Mouse (Mus musculus): ENCODE measurements at regions not wholly inside any gene's neighbourhood (a gene's known extent, or its start where the extent isn't known, plus 50 kb on each side); places are given as distances from the start of the nearest gene placed in this dataset.

GRCm38 (mm10) chr3:37838896-37839295 is 114.6 kb upstream of the Gm5148 start:
- H3K27ac ChIP-seq (ENCODE audit: control insufficient read depth, low read depth, low read length), result no peak overlapping the region
- no peaks in the 10 kb centered on the region for H3K9me3 ChIP-seq (replicated peaks; ENCODE audit: insufficient read depth, low read length)
- TF ChIP-seq MAZ (IDR thresholded peaks at IDR 0.05; ENCODE audit: low read depth, low read length) (no peak), KAT2A (conservative IDR thresholded peaks at IDR 0.05; ENCODE audit: low read depth, low read length) (no peak), ETS1 (IDR thresholded peaks at IDR 0.05; ENCODE audit: low read depth, low read length) (no peak), POLR2AphosphoS5 (IDR thresholded peaks at IDR 0.05; ENCODE audit: borderline replicate concordance, low read depth, low read length) (no peak), NELFE (IDR thresholded peaks at IDR 0.05; ENCODE audit: low read depth, low read length) (no peak), CHD1 (IDR thresholded peaks at IDR 0.05; ENCODE audit: low read depth, low read length) (no peak), JUND (IDR thresholded peaks at IDR 0.05; ENCODE audit: low read depth, low read length) (no peak), POLR2AphosphoS2 (IDR thresholded peaks at IDR 0.05; ENCODE audit: low read length) (no peak), SIN3A (IDR thresholded peaks at IDR 0.05; ENCODE audit: low read length) (no peak), TCF12 (IDR thresholded peaks at IDR 0.05; ENCODE audit: low read depth, low read length) (no peak), ZKSCAN1 (IDR thresholded peaks at IDR 0.05; ENCODE audit: low read depth, low read length) (no peak), MYB (IDR thresholded peaks at IDR 0.05; ENCODE audit: low read depth, low read length) (no peak), USF2 (IDR thresholded peaks at IDR 0.05; ENCODE audit: borderline replicate concordance in 1 of 2, insufficient read depth in 1 of 2, low read depth in 1 of 2, low read length in 2 of 2) (no peak), NRF1 (IDR thresholded peaks at IDR 0.05; ENCODE audit: insufficient read depth, low read depth, low read length, poor library complexity, severe bottlenecking) (no peak), HCFC1 (IDR thresholded peaks at IDR 0.05; ENCODE audit: low read depth, low read length) (no peak), CTCF (IDR thresholded peaks at IDR 0.05 in 2 of 3, conservative IDR thresholded peaks at IDR 0.05 in 1 of 3; ENCODE audit: control insufficient read depth in 1 of 3, insufficient read depth in 1 of 3, low read depth in 2 of 3, low read length in 3 of 3, poor library complexity in 1 of 3, severe bottlenecking in 1 of 3) (no peak), UBTF (IDR thresholded peaks at IDR 0.05; ENCODE audit: borderline replicate concordance, insufficient read depth, low read depth, low read length) (no peak), MEF2A (IDR thresholded peaks at IDR 0.05; ENCODE audit: extremely low read depth, insufficient replicate concordance, low read depth, low read length, poor library complexity, severe bottlenecking) (no peak)
- H3K9ac ChIP-seq (ENCODE audit: control insufficient read depth, low read depth, low read length, poor library complexity, severe bottlenecking), result no peak overlapping the region
- no peaks in the 10 kb centered on the region for H3K27me3 ChIP-seq (ENCODE audit: control insufficient read depth in 1 of 2, insufficient read depth in 2 of 2, low read length in 2 of 2)
- no peaks in the 10 kb centered on the region; a peak in 1 of 4 replicates for H3K36me3 ChIP-seq (ENCODE audit: control insufficient read depth in 1 of 2, insufficient read depth in 2 of 2, low read length in 2 of 2)
- H3K4me3 ChIP-seq (ENCODE audit: control insufficient read depth in 1 of 2, insufficient read depth in 1 of 2, low read depth in 2 of 2, low read length in 2 of 2), result no peak overlapping the region
- no peak for DNase-seq (ENCODE audit: low read depth, low spot score)
- H3K4me1 ChIP-seq (ENCODE audit: control insufficient read depth in 1 of 2, insufficient read depth in 2 of 2, low read length in 2 of 2), result 0 out of 4 replicates have a peak, but pooled peaks cover 0 to 2% of the 10 kb centered on the region in 2 experiments
- no peaks in the 10 kb centered on the region for H3K79me2 ChIP-seq (ENCODE audit: control insufficient read depth, insufficient read depth, low read length, poor library complexity)

GRCm38 (mm10) chr3:37836749-37837148 is 112.5 kb upstream of the Gm5148 start:
- no peak for TF ChIP-seq MYC (IDR thresholded peaks at IDR 0.05; ENCODE audit: low read depth, low read length)
- no peak for TF ChIP-seq SIN3A (IDR thresholded peaks at IDR 0.05; ENCODE audit: low read length)
- no peak for TF ChIP-seq NELFE (IDR thresholded peaks at IDR 0.05; ENCODE audit: low read depth, low read length)
- no peak for TF ChIP-seq UBTF (IDR thresholded peaks at IDR 0.05; ENCODE audit: borderline replicate concordance, insufficient read depth, low read depth, low read length)
- TF ChIP-seq CHD2 (IDR thresholded peaks at IDR 0.05; ENCODE audit: low read length), result no peak
- TF ChIP-seq MXI1 (IDR thresholded peaks at IDR 0.05; ENCODE audit: low read depth, low read length), result no peak
- TF ChIP-seq GABPA (IDR thresholded peaks at IDR 0.05; ENCODE audit: low read depth, low read length), result no peak
- TF ChIP-seq ETS1 (IDR thresholded peaks at IDR 0.05; ENCODE audit: low read depth, low read length), result no peak
- no peak for TF ChIP-seq MEF2A (IDR thresholded peaks at IDR 0.05; ENCODE audit: extremely low read depth, insufficient replicate concordance, low read depth, low read length, poor library complexity, severe bottlenecking)
- TF ChIP-seq GATA1 (IDR thresholded peaks at IDR 0.05; ENCODE audit: low read depth, low read length), result no peak
- TF ChIP-seq E2F4 (IDR thresholded peaks at IDR 0.05; ENCODE audit: borderline replicate concordance, low read depth, low read length), result no peak
- TF ChIP-seq USF1 (IDR thresholded peaks at IDR 0.05; ENCODE audit: low read depth, low read length), result no peak
- TF ChIP-seq MAFK (IDR thresholded peaks at IDR 0.05; ENCODE audit: borderline replicate concordance, low read depth, low read length), result no peak
- TF ChIP-seq POLR2AphosphoS5 (IDR thresholded peaks at IDR 0.05; ENCODE audit: borderline replicate concordance, low read depth, low read length), result no peak
- no peak for TF ChIP-seq TCF12 (IDR thresholded peaks at IDR 0.05; ENCODE audit: low read depth, low read length)
- TF ChIP-seq ZKSCAN1 (IDR thresholded peaks at IDR 0.05; ENCODE audit: low read depth, low read length), result no peak
- no peak for TF ChIP-seq CHD1 (IDR thresholded peaks at IDR 0.05; ENCODE audit: low read depth, low read length)
- TF ChIP-seq TAL1 (IDR thresholded peaks at IDR 0.05; ENCODE audit: low read length), result no peak
- no peaks in the 10 kb centered on the region for H3K79me2 ChIP-seq (ENCODE audit: control insufficient read depth, insufficient read depth, low read length, poor library complexity)
- H3K9me3 ChIP-seq (replicated peaks; ENCODE audit: insufficient read depth, low read length), result no peaks in the 10 kb centered on the region
- H3K9ac ChIP-seq (ENCODE audit: control insufficient read depth, low read depth, low read length, poor library complexity, severe bottlenecking), result no peak overlapping the region
- H3K36me3 ChIP-seq (ENCODE audit: control insufficient read depth in 1 of 2, insufficient read depth in 2 of 2, low read length in 2 of 2), result no peaks in the 10 kb centered on the region; a peak in 1 of 4 replicates
- DNase-seq (ENCODE audit: low read depth, low spot score), result no peak
- no peak overlapping the region for H3K4me3 ChIP-seq (ENCODE audit: control insufficient read depth in 1 of 2, insufficient read depth in 1 of 2, low read depth in 2 of 2, low read length in 2 of 2)
- no peak overlapping the region for H3K27ac ChIP-seq (ENCODE audit: control insufficient read depth, low read depth, low read length)
- H3K27me3 ChIP-seq (ENCODE audit: control insufficient read depth in 1 of 2, insufficient read depth in 2 of 2, low read length in 2 of 2), result no peaks in the 10 kb centered on the region
- 0 out of 4 replicates have a peak, but pooled peaks cover 0 to 2% of the 10 kb centered on the region in 2 experiments for H3K4me1 ChIP-seq (ENCODE audit: control insufficient read depth in 1 of 2, insufficient read depth in 2 of 2, low read length in 2 of 2)
